Mouse (Mus musculus) heart, adult 9 months (tissue): ENCODE measurements at regions not wholly inside any gene's neighbourhood (a gene's known extent, or its start where the extent isn't known, plus 50 kb on each side); places are given as distances from the start of the nearest gene placed in this dataset.
"Not testable (repeated sequence)": the region's sequence is repeated elsewhere in the genome, so short reads cannot be mapped to it uniquely, and the experiment has no call there.

ENCODE experiments used
- DNase-seq, 2 experiments: peaks; one replicate each; pipeline ENCODE4 v3.0.0; 2022; ENCODE audit warnings: low spot score in 2 of 2

DNA sequence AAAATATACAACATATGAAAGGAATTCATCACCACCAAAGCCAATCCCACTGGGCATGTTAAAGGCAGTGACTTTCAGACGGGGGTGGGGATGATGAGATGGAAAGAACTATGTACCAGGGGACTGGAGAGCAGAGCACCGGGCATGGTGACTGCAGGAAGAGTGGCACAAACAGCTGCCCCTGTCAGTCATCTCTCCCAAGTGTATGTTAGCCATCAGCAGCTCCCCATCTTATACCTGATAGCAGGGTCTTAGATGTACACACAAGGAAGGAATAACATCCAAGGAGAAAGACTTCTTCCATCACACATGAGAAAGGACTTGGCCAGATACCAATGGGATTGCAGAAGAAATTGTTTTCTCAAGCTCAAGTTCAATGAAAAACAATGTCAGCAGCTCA lies 257.2 kb downstream of the Nuak1 start:
- no peak for DNase-seq

DNA sequence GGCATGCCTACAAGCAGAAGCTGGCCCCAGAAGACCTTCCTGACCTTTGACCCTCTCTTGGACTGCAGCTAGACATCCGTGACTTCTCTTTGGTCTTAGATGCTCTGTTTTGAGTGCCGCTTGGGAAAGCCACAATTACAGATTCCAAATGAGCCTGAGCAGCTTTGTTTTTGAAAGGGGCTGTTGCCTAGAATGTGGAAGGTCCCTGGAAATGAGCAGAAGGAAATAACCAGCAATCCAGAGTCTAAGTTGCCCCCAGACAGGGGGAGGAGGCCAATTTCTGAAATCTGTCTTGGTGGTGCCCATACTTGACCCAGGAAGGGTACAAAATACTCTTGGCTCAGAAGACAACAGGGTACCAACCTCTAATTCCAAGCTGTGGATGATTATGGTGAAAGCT lies 253.9 kb downstream of the Nuak1 start:
- DNase-seq, result no peak

DNA sequence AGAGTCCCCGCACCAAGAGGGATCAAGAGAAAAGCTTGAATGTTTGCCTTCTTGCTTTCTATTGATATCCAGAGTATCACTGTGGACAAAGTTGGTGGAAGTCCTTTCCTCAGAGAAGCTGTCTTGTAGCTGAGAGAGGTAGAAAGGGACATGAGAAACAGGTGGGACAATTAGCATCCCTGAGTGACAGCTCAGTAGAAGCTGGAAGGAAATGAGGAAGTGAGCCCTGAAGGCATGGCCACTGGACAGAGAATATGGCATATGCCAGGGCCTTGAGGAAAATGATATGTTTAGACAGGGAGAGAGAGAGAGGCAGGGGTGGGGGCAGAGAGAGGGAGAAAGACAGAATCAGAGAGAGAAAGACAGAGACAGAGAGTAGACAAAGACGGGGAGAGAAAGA lies 241.4 kb downstream of the Nuak1 start:
- no peak for DNase-seq

DNA sequence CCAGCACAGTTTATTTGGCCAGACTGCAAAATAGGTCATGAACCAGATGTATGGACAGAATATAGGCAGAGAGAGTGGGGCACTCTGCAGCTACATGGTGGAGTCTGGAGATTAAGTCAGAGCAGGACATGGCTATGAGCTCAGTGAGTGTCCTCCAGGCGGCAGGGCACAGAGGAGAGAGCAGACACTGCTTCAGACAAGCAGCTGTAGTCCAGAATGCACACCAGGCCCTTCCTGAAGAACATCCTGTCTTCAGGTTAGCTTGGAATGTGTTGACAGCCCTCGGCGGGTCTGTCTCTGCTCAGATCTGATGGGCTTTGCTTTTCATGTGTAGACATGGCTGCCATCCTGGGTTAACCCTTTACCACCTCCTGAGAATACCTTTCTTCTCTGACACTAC lies 238.6 kb downstream of the Nuak1 start:
- no peak for DNase-seq

DNA sequence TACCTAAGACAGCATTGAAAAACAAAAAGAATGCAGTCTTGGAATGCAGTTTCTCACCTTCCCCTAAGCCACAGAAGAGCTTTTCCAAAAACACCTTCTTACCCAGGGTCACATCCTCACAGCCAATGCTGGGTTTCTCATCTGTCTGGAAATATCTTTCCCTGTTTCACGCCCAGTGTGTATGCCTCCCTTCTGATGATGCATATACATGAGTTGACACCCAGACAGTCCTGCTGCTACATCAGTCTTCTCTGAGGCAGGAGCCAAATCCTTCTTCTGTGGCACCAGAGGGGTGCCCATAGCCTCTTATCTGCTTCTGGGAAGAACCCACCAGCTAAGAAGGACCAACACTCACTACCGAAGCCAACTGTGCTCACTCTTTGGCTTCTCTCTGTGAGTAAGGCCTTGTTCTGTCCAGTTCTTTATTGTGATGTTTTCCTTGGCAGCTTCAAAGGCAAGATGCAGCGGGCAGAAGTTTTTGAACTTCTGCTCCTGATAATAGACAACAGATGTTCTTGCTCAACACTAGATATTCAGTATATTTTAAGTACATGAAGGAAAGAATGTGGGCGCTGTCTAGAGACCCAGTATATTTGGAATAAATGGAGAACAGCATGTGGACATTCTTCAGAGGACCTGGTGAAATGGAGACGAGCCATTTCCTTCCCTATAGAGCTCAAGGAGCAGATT lies 228.2 kb downstream of the Nuak1 start:
- no peak for DNase-seq

DNA sequence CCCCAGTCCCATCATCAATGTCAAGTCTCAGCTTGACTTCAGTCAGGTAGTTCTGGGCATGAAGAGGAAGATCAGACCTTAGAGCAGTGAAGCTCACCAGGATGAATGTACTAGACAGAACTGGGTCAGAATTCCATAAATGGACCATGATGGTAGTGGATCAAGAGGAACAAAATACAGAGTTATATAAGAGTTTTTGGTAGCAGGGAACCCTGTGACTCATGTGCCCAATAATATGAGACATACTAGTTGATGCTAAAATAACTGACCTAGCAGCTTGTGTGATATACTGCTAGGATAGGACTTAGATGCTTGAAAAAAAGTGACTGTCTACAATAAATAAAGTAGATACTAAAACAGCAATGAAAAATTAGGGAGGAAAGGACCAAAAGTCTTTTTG lies 225.6 kb downstream of the Nuak1 start:
- no peak for DNase-seq

DNA sequence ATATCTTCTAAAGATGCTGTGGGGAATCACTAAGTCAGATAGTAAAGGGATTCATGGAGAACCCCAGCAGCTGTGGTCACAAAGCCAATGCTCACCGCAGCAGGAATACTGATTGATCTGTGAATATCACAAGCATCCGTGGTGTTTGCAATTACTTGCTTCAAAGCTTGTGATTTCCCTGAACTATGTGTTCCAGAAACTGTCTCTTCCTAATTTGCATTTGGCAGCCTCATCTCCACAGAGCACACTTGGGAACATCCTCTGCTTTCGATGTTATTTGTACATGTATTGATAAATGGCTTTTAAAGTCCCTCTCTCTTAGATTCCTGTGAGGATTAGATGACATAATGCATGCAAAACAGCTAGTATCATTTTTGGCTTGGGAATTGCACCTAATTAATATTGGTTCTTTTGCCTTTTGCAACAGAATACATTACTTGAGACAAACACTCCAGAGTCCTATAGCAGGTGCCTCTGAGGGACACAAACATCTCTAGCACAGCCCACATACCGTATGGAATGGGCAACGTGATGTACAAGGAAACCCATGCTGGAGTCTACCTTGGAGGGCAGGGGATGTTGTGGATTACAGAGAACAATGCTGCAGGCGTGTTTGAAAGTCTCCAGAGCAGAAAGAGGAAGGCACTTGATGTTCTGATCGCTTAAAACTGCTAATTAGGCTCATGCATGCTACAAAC lies 211.0 kb downstream of the Nuak1 start:
- peak in 1 of 2 experiments; percentile 2 for DNase-seq

DNA sequence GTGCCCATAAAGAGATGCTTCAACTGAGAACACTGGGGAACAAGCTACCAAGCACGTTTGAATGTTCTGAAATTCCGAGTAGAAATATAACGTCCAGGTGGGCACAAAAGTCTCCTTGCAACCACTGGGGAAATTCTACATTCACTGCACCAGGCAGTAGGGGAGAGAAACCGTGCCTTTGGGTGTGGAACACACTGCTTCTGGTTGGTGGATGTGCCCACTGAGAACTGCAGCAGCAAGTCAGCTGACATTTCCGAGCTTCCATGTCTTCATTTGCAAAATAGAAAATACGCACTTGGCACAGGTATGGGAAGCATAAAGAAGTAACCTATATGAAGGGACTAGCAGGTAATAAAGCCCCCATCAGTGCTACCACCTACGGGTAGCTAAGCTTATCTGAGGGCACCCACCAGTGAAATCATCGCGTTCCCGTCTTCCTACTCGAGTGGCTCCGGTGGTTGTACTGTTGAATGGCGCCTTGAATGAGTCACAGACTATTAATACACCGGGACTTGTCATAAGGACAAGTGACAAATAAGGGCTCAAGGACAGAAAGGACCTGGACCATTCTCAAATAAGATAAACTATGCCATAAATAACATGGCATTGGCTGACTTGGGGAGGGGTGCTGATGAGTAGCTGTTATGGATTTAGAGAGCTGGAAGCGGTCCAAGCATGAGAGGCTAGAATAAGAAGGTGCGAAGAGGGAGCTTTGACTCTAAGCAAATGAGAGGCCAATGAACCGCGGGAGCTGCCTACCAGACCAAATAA lies 210.2 kb downstream of the Nuak1 start:
- DNase-seq, result peak; percentile 79 to 83

DNA sequence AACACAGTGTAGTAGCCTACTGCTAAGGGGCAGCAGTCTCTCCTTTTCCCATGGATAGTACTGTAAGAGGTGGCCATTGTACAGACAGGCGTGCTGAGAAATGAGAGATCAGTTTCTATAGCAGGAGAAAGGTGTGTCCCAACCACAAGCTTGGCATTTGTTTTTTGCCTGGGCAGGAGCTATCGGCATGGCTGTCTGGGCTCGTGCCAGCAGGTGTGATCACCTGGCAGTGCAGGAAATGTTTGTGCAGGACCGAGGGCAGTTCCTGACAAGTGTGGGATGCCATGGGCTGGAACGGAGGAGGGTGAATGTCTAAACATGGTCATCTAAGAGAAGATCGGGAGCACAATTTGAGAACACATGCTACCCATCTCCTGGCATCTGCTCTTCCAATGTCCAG lies 205.4 kb downstream of the Nuak1 start:
- DNase-seq, result no peak

DNA sequence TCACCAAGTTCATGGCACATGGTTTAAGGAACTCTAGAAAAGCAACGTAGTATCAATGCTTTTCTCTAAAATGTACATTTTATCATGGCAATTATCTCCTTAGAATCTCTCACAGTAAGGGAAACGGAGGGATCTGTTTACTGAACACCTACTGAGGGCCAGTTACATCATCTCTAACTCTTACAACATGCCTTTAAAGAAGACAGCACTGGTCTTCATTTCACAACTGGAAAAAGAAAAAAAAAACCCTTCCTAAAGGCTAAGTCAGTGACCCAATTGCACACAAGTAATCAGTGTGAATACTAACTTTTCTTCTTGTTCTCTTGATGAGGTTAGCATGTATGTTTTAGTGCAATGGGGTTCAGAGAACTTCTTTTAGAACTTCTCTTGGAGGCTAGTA lies 204.2 kb downstream of the Nuak1 start:
- no peak for DNase-seq

DNA sequence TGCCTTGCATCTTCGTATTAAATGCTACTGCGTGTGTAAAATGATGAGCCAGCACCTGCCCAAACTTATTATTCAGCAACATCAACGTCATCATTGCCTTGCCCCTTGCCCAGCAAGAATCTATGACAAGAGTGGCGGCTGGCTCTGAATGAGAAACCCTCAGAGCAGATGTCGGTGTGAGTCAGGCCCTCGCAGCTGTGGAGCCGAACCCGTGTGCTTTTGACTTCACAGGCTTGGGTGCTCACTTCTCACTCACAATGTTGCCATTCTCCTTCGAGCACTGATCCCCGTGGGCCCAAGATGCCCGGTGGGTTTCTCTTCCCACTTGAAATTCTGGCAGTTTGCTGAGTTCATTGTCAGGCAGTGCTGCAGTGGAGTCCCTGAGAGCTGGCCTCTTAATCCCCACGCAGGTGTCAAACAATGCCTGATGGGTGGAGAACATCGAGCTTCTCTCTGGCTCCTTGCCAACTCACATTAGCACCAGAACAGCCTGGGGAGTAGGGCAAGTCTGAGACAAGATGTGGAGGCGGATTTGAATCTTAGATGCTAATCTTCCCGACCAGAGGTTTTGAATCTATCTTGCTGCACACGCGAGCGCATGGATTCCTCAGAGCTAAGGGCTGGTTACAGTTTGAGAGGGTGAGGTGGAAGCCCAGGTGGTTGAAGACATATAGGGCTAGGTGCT lies 202.0 kb downstream of the Nuak1 start:
- no peak for DNase-seq

DNA sequence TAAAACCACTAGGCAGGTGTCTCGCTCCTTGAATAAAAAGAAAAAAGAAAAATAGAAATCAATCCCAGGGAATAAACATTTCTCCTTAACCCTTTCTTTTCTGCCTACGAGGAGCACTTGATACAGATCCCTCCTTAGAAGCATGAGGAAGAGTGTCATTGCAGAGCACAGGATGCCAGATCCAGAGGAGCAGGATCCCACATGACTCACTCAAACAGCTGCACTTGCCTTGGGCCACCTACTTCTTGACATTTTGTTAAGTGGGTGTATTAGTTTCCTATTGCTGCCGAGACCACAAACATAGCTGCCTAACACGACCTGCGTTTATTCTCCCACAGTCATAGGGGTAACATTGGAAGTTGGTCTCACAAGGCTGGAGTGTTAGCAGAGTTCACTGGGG lies 197.1 kb downstream of the Nuak1 start:
- no peak for DNase-seq

DNA sequence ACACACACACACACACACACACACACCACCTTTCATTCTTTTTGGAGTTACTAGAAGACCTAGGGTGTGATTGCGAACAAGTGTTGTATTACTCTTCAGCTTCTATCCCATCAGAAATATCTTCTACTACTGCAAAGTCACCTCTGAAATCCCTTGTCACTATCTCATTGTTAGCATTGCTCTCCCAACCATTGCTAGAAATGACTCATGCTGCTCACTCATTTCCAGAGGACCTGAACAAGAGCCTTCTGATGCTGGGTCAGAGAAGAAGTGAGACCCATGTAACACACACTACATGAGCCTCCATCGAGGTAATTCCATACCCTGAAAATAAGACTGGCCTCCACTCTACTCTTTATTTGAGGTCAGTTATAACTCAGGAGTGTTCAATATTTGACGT lies 191.1 kb downstream of the Nuak1 start:
- no peak for DNase-seq

DNA sequence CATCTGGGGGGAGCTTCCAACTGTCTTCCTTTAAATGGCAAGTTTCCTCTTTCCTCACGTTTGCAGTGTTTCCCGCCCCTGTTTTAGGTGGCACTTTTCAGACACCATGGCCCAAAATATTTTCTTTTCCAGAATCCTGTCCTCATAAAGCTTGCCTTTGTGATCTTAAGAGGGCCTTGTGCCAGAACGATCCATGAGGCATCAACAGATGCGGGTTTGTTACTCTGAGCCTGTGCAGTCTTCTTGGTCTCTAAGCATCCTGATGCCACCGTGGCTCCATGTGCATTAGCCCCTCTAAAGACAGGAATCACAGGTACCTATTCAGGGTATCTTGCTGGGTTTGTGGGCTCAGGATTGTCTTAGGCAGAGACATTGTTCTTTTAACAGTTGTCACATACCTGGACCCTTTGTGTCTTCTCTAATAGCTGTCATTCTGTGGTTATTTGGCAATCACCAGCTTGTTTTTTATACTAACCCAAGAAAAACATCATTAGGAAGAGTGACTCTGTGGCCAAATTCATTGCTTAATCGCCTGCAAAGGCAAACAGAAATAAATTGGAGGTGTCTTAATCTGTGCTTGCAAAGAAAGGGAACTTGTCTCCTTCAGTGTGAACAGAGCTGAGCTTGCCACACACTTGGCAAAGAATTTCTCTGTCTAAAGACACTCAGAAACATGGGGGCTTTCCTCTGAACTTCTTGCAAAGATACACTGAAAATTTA lies 179.3 kb downstream of the Nuak1 start:
- DNase-seq, result peak in 1 of 2 experiments; percentile 4

DNA sequence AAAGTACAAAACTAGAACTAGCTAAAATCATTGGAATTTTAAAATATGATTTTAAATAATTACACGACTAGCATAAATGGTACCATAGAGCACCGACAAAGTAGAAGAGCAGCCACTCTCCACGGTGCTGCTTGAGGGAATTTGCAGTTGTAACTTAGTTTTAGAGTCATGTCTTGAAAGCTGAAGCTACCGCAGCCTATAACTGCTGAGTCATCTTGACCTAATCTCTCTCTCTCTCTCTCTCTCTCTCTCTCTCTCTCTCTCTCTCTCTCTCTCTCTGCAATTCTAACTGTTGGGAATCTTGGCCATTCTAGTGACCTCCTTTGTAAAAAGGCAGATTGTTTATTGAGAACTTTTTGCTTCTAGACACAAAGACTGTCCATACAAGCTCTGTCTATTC lies 177.5 kb downstream of the Nuak1 start:
- no peak for DNase-seq

DNA sequence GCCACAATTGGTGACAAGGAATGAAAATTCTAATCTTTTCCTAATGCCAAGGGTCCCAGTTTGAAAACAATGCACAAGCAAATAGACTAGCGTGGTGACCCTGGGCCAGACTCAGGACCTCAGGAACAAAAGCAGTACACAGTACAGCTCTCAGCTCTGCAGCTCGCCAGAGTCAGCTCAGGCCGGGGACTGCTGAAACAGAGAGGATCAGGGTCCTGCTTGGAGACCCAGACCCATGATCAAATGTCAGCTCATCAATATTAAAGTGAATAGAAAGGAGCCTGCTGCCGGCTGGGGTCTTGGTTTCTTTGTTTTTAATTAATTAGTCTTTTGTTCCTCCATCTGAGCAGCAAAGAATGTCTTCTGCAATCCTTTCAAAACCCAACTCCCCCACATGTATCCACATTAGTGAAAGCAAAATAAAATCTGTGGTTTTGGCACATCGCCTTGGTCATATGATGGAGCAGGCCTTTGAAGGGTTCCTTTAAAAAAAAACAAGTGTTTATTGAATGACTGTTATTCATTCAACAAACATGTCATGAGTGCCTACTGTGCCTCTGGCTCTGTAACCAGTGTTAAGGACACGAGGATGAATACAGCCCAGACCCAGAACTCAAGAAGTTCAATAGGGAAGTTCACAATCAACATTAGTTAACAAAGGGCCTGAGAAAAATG lies 154.4 kb downstream of the Nuak1 start:
- no peak for DNase-seq

DNA sequence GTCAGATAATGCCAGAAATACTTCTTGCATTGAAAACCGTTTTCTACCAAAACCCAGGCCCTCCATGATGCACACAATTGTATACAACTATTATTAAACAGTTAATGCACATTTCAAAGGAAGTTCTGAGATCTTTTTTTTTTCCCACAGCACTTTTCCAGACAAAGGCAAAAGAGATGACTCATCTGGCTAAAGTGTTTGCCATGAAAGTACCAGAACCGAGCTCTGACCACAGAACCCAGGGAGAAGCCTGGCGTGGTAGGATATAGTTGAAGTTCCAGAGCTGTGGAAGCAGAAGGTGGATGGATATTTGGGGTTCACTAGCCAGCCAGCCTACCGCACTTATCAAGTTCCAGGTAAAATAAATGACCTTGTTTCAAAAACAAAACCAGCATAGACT lies 146.0 kb downstream of the Nuak1 start:
- no peak for DNase-seq

DNA sequence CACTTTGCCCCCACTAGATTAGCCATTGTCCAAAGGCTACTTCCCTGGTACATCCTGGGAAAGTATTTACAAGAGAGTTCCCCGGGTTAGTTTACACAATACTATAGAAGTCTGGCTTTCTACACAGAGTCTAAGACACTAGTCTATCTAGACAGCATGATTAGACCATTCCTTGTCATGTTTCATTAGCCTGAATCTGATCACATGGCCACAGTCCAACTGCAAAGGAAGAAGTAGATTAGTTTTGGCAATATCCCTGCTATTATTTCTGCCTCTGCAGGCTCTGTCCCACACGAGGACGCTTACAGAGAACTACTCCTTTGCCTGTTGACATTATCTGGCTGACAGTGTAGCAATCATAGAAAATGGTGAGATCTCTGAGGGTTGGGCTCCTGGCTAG lies 144.2 kb downstream of the Nuak1 start:
- no peak for DNase-seq

DNA sequence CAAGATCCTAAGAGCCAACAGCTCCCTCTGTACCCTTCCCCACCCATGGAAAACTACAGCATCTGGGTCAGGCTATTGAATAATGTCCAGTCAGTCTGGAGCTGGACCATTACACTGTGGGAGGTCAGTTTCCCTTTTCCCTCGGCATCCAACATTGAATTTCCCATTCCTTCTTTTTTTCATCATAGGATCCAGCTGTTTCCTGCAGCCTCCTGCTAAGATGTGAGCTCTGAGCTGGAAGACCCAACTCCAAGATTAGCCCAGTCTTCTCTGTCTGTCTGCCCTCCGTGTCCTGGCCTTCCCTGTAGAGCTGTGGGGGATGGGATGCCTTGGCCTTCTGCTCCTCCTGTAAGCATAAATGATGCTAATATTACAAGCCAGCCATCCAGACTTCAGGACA lies 138.8 kb downstream of the Nuak1 start:
- DNase-seq, result peak; percentile 28 to 30

DNA sequence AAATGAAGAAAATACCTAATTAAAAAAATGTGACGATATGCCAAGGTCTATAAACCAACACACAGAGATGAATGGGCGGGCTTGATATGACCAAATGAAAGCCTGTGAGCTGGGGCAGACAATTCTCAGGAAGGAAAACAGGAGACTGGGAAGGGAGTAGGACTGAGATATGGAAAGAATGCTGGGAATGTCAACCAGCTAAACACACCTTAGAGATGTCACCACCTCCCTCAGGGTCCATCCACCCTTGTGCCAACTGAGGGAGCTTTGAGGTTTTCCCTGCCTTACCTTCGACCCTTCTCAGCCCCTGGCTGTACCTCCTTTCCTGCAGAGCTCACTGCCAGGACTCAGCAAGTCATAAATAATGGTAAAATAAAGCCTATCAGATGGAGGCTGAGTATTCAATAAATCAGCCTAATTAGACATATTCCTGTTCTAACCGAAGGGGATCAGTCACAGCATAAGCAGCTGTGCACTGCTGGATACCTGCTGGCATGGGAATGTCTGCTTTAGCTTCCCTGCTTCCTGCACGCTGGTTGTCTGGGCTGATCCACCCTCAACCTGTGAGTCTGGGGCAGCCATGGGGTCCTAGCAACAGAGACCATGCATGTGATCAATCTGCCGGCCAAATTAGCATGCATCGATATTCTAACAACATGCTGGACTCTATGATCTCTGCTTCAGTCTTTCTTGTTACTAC lies 137.4 kb downstream of the Nuak1 start:
- no peak for DNase-seq

DNA sequence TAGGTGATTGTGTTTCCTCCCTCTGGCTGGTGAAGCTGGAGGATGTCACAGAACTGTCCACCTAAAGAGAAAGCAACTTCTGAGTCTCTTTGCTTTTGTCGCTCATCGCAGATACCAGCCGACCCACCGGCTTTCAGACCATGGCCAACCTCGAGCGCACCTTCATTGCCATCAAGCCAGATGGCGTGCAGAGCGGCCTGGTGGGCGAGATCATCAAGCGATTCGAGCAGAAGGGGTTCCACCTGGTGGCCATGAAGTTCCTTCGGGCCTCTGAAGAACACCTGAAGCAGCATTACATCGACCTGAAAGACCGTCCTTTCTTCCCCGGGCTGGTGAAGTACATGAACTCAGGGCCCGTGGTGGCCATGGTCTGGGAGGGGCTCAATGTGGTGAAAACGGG lies 131.7 kb downstream of the Nuak1 start:
- not testable (repeated sequence) for DNase-seq
